Mouse (Mus musculus): ENCODE data around the gene Enoph1.

Enoph1 gene

GRCm38 (mm10) chr5:100040281-100040784 is 548 bp downstream of the Enoph1 start:
- DNase-seq (ENCODE audit: low spot score in 2 of 2): no peak

- DNase-seq (ENCODE audit: low spot score in 2 of 2): no peak
These were observed 1.5 kb downstream of the Enoph1 start for GRCm38 (mm10) chr5:100041272-100041671.

- DNase-seq (ENCODE audit: low spot score in 2 of 2): no peak
These were observed 2.7 kb downstream of the Enoph1 start for GRCm38 (mm10) chr5:100042467-100042866.

- no peak for DNase-seq (ENCODE audit: low spot score in 2 of 2)
These were observed 3.6 kb downstream of the Enoph1 start for GRCm38 (mm10) chr5:100043361-100043760.

GRCm38 (mm10) chr5:100044030-100044429 is 4.2 kb downstream of the Enoph1 start:
- no peak for DNase-seq (ENCODE audit: low spot score in 2 of 2)

- no peak for DNase-seq (ENCODE audit: low spot score in 2 of 2)
These were observed 4.8 kb downstream of the Enoph1 start for GRCm38 (mm10) chr5:100044621-100045020.

- no peak for DNase-seq (ENCODE audit: low spot score in 2 of 2)
These were observed 6.3 kb downstream of the Enoph1 start for GRCm38 (mm10) chr5:100046096-100046495.

- no peak for DNase-seq (ENCODE audit: low spot score in 2 of 2)
These were observed 7.4 kb downstream of the Enoph1 start for GRCm38 (mm10) chr5:100047143-100047640.

- no peak for DNase-seq (ENCODE audit: low spot score in 2 of 2)
These were observed 8.1 kb downstream of the Enoph1 start for GRCm38 (mm10) chr5:100047871-100048270.

GRCm38 (mm10) chr5:100049904-100050303 is 10.1 kb downstream of the Enoph1 start:
- DNase-seq (ENCODE audit: low spot score in 2 of 2): no peak

GRCm38 (mm10) chr5:100052728-100053127 is 12.9 kb downstream of the Enoph1 start:
- peak; percentile 25 to 26 for DNase-seq (ENCODE audit: low spot score in 2 of 2)

- no peak for DNase-seq (ENCODE audit: low spot score in 2 of 2)
These were observed 15.2 kb downstream of the Enoph1 start for GRCm38 (mm10) chr5:100054807-100055547.

- DNase-seq (ENCODE audit: low spot score in 2 of 2): no peak
These were observed 16.1 kb downstream of the Enoph1 start for GRCm38 (mm10) chr5:100055866-100056369.

- DNase-seq (ENCODE audit: low spot score in 2 of 2): no peak
These were observed 17.9 kb downstream of the Enoph1 start for GRCm38 (mm10) chr5:100057461-100058209.

- no peak for DNase-seq (ENCODE audit: low spot score in 2 of 2)
These were observed 18.9 kb downstream of the Enoph1 start for GRCm38 (mm10) chr5:100058729-100059128.

- DNase-seq (ENCODE audit: low spot score in 2 of 2): no peak
These were observed 19.5 kb downstream of the Enoph1 start for GRCm38 (mm10) chr5:100059326-100059725.

GRCm38 (mm10) chr5:100060876-100061275 is 21.1 kb downstream of the Enoph1 start:
- no peak for DNase-seq (ENCODE audit: low spot score in 2 of 2)

GRCm38 (mm10) chr5:100067579-100067978 is 27.8 kb downstream of the Enoph1 start:
- no peak for DNase-seq (ENCODE audit: low spot score in 2 of 2)

- DNase-seq (ENCODE audit: low spot score in 2 of 2): no peak
These were observed 29.7 kb downstream of the Enoph1 start for GRCm38 (mm10) chr5:100069526-100069925.

GRCm38 (mm10) chr5:100070255-100070654 is 30.5 kb downstream of the Enoph1 start:
- peak; percentile 88 to 89 for DNase-seq (ENCODE audit: low spot score in 2 of 2)

GRCm38 (mm10) chr5:100071541-100071940 is 31.8 kb downstream of the Enoph1 start:
- no peak for DNase-seq (ENCODE audit: low spot score in 2 of 2)

- no peak for DNase-seq (ENCODE audit: low spot score in 2 of 2)
These were observed 32.8 kb downstream of the Enoph1 start for GRCm38 (mm10) chr5:100072557-100072956.

Data from frontal cortex, postnatal 36 days (tissue).